Mouse (Mus musculus) adrenal gland, postnatal 36 days (tissue): ENCODE data around the gene Akr1d1. TPM values are rescaled to one million over a fixed set of nuclear protein-coding genes. Genes with fewer than 3 reads are reported as not detected.

ENCODE experiments used
- DNase-seq, 2 experiments: peaks; one replicate each; pipeline ENCODE4 v3.0.0; 2021; ENCODE audit warnings: mixed read lengths in 1 of 2
- total RNA-seq, 2 experiments: library from RNA; stranded (reverse); gene quantifications; 2 replicates each; pipeline ENCODE4 v1.2.3; 2021

The Akr1d1 gene
- total RNA-seq, 2 experiments from 2014 or later: 0.79 to 1,641 TPM

GRCm38 (mm10) chr6:37563861-37564260, 33.9 kb downstream of the Akr1d1 start:
- DNase-seq: no peak

DNA sequence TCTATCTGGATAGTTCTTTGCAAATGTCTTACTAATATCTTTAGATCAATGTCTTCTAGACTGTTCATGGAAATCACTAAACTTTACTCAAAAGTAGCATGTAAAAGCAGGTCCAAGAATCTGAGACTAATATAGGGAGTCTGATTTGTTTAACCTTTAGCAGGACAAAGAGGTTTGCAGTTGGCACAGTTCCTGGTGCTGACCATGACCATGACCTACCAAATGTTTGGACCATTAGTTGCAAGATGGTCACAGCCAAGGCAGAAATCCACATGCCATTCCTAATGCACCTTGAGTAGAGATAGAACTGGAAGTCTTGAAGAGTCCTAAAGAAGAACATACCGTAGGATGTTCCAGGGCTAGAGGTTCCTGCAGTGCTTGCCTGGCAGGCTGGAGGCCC, 37.4 kb downstream of the Akr1d1 start:
- DNase-seq: peak; percentile 35 to 68

DNA sequence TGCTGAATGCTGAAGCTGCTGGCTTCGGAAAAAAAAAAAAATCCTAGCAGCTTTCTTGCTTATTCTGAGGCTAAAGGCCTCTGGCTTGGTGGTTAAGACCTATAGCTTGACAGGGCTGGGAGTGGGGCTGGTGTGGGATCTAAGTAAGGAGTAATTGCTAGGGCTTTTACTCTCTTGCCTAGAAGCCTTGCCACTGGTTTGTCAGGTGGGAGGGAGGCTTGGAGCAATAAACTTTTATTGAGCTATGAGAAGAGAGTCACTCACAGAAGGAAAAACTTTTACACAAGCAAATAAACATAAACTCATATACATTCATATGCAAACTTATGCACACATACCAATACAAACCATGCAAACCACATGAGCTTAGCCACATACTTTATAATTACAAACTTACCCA, 42.0 kb downstream of the Akr1d1 start:
- no peak for DNase-seq

GRCm38 (mm10) chr6:37572935-37573334, 43.0 kb downstream of the Akr1d1 start:
- DNase-seq: no peak

DNA sequence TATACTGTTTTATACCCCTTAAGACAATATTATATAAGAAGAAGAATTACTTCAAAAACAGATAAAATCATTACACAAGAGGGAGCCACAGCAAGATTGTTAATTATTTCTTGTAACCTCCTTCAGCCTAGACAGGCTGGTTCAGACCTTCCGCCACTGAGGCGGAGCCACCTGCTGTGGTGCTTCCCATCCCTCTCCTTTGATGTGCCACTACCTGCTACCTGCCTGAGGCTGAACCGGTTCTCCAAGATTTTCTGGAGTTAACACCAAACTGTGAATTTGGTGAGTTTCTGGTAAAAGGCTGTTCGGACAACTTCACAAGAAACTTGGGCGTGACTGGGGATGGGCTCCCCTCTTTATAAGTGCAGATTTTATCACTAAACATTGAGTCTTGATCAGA, 50.5 kb downstream of the Akr1d1 start:
- no peak for DNase-seq

- DNase-seq: peak; percentile 72 to 82
These were observed 59.5 kb downstream of the Akr1d1 start for GRCm38 (mm10) chr6:37589340-37589962.

DNA sequence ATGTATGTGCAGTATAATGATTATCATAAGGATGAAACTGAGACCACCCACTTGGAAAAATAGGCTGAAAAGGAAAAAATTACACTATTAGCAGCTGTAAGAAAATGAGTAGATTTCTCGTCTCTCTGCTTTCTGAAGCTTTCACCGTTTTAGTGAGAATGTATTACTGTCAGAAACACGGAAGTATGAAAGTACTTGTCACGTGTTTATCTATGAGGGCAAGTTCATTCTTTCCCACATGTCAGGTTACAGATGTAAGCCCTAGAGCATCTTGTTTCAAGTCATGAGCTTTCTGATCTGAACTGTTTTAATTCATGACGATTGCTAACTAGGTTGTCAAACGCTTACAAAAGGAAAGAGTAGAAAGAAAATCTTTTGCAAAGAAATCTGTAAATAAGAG, 60.8 kb downstream of the Akr1d1 start:
- DNase-seq: no peak

DNA sequence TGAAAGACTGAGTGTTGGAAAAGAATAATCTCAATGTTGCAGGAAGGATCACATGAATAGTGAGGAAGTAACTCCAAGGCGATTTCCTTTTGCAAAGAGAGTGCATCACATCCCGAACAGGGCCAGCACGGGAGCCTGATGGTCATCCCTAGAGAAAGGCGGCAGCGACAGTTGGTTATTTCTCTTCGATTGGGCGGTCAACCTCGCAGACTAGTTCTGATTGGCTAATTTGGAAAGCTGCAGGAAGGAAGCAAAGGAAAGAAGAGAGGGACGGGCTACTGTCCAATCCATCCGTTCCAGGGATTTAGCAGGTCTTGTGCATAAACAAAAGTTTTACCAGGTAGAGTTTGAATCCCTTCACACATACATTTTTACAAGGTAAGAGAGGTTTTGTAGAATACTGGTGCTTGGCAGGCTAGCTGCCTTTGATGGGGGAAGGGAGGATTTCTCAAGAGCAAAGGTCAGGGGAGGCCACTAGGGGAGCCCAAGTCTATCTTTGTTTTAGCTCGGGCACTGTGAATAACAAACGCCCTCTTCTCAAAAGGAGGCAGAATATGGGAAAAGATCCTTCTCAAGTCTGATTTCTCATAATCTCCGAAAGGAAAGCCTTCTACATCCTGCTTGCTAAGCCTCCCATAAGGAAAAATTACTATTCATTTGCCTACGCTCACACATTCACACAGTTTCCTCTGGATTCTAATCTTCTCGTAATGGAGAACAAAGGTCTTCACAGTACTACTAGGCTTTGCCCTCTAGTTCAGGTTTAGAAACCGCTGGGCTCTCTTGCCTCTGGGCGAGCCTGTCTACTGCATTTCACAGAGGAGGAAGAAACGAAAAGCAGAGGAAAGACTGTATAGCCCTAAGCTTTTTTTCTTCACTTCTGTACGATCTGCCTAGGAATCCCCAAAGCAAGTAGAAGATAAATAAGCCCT, 62.4 kb downstream of the Akr1d1 start:
- peak; percentile 25 to 55 for DNase-seq

GRCm38 (mm10) chr6:37593033-37593374, 63.0 kb downstream of the Akr1d1 start:
- no peak for DNase-seq

GRCm38 (mm10) chr6:37593551-37594089, 63.6 kb downstream of the Akr1d1 start:
- no peak for DNase-seq

DNA sequence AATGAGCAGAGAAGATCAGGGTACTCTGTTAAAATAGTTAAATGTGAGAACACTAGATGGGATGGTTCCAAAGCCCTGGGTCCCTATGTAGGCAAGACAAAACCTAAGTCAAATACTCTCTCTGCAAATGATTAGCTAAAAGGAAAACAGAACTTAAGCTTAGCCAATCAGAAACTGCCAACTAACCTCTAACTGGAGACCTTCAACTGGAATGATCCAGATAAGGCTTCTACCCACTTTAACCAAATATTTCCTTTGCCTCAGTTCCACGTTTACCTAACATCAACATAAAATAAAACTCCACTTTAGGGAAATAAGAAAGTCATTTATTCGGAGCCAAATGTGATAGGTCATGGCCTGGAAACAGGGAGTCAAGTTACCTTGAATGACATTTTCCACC, 67.1 kb downstream of the Akr1d1 start:
- DNase-seq: no peak

GRCm38 (mm10) chr6:37598033-37598432, 68.1 kb downstream of the Akr1d1 start:
- DNase-seq: no peak

- no peak for DNase-seq
These were observed 71.1 kb downstream of the Akr1d1 start for GRCm38 (mm10) chr6:37600976-37601498.

DNA sequence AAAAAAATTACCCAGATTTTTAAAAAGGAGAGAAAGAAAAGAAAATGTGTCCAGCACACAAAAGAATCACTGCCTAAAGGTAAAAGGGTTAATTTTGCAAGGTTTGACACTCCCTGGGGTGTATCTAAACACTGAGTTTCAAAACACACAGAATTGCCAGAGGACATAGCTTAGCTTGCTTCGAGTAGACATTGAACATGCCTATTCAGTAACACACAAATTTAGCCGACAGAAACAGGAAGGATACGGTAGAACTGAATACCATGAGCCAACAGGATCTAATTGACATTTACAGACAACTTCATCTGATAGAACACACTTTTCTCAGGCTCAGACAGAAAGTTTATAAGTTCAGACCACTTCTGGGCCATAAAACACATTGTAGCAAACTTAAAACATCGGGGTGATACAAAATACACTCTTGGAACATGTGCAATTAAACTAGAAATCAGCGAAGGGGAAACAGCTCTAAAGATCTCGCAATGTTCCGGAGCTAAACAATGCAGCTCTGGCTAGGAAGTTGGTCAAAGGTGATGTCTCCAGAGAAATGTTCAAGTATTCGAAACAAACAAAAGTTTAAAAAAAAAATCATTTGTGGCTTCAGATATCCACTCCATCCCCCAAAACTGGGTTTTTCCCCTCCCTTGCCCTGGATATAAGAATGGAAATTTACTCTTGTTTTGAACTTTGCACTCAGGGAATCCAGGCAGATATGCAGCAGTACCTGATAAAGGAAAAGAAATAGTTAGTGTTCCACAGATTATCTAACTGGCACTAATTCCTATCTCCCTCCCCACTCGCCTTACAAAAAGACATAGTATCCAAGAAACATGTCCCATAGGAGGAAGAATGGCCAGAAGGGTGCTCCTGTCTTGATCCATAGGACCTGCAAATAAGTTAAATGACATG, 73.1 kb downstream of the Akr1d1 start:
- no peak for DNase-seq

DNA sequence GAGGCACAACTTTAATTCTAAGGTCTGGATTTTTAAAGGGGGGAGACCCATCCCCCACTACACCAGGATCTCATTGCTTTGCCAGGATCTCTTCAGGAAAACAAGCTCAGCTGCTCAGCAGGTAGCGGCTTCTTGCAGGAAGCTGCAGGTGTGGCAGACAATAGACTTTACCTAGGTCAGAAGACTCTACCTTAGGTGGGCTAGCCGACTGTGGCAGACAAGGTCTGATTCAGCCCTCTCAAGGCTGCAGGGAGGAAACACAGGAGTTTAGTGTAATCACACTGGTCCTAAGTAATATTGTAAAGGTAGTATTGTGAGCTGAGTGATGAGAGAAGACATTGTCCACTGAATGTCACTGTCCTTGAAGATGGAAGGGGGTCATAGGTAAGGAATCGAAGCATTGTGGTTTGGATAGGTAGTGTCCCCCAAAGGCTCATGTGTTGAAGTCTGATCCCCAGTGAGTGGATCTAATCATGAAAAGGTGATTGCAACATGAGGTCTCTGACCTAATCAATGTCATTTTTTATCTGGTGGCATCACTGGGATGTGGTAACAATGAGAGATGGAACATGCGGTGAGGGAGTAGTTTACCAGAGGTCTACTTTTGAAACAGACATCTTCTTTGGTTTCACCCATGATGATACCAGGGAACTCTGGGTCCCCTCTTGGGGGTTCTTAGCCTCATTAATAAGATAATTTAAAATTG, 74.4 kb downstream of the Akr1d1 start:
- no peak for DNase-seq

- no peak for DNase-seq
These were observed 74.9 kb downstream of the Akr1d1 start for GRCm38 (mm10) chr6:37604884-37605269.

DNA sequence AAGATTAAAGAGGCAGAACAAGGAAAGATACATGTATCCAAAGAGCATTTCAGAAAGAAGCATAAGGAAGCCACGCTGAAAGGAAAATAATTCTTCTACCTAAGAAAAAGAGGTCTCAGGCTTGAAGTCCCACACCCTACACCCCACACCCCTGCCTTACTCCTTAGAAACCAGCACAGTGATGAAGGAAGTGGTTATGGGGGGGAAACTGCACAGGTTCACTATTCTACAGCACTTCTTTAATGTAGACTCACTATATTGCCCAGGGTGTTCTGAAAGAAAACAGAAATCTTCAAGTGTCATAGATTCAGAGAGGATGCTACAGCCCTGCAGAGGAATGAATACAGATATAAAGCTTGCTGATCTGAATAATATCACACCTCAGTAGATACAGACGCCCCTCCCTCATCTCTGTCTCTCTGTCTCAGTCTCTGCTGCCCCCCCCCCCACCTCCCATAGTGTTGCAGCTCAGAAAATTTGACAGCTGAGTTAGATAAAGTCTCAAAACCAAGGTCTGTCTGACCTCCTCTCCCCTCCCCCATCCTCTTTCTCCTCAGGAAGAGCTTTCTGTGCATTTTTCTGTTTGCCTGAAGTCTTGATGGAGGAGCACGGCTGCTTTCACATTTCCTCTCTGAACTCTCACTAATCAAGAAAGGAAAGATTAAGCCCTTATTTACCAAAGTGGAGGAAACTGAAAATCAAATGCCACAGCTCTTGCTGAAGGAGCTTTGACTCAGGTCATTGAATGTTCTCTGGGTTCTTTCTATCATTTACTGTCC, 77.7 kb downstream of the Akr1d1 start:
- no peak for DNase-seq

GRCm38 (mm10) chr6:37612603-37613284, 82.8 kb downstream of the Akr1d1 start:
- DNase-seq: no peak

DNA sequence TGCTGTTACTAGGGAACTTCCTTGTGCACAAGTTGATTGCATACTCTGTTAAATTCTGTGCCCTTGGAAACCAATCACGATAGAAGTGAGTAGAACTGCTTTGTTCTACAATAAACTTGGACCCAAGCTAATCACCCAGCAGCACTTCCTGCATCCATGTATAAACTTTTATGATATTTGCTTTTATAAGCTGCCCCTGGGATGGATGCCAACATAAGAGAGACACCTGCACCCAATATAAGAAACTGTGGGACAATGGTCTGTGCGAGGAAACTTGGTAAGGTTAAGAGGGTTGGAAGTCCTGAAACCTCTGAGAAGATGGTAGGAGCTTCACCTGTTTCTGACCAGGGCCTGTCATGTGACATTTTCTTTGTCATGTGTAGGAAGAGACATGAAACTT, 85.5 kb downstream of the Akr1d1 start:
- DNase-seq: no peak

- DNase-seq: no peak
These were observed 86.2 kb downstream of the Akr1d1 start for GRCm38 (mm10) chr6:37616136-37616535.
